Mouse (Mus musculus): ENCODE data around the gene Slc5a11. TPM values are rescaled to one million over a fixed set of nuclear protein-coding genes. Genes with fewer than 3 reads are reported as not detected.

Slc5a11 gene
- total RNA-seq, 1 experiment: 22.0 TPM

- peaks cover 9% of the 10 kb centered on the region; the same call in 1 of the 2 replicates for H3K36me3 ChIP-seq (ENCODE audit: control insufficient read depth, insufficient read depth, low read length, poor library complexity, severe bottlenecking)
- TF ChIP-seq ZC3H11A (IDR thresholded peaks at IDR 0.05; ENCODE audit: borderline replicate concordance, low read depth, low read length) (no peak), CHD2 (IDR thresholded peaks at IDR 0.05; ENCODE audit: low read depth, low read length) (no peak), HCFC1 (IDR thresholded peaks at IDR 0.05; ENCODE audit: borderline replicate concordance, insufficient read depth, low read length) (no peak), MAFK (IDR thresholded peaks at IDR 0.05; ENCODE audit: insufficient read depth, low read depth, low read length) (no peak), ZNF384 (IDR thresholded peaks at IDR 0.05; ENCODE audit: low read depth, low read length) (no peak)
- H3K4me3 ChIP-seq (ENCODE audit: insufficient read depth in 1 of 2, low read depth in 1 of 2, low read length in 2 of 2, poor library complexity in 1 of 2, severe bottlenecking in 1 of 2): no peak overlapping the region
- in situ Hi-C loops (cut with MboI; ENCODE audit: low sequenced_read_pairs in 2 of 2, unreplicated experiment in 2 of 2): no loop called here
- no peaks in the 10 kb centered on the region; a peak in 1 of 4 replicates for H3K4me1 ChIP-seq (ENCODE audit: control insufficient read depth in 2 of 2, insufficient read depth in 2 of 2, low read length in 2 of 2, poor library complexity in 1 of 2)
- no peak for DNase-seq (ENCODE audit: low read depth, low spot score)
- H3K9me3 ChIP-seq (ENCODE audit: control insufficient read depth, insufficient read depth, low read depth, low read length): no peaks in the 10 kb centered on the region
- H3K9ac ChIP-seq (ENCODE audit: insufficient read depth, low read depth, low read length, poor library complexity, severe bottlenecking): no peak overlapping the region
- H3K27ac ChIP-seq (ENCODE audit: insufficient read depth, low read depth, low read length, poor library complexity, severe bottlenecking): no peak overlapping the region
Observed at GRCm38 (mm10) chr7:123242241-123242640, 27.7 kb downstream of the Slc5a11 start.

GRCm38 (mm10) chr7:123244833-123245232 lies 30.3 kb downstream of the Slc5a11 start:
- no peak overlapping the region for H3K27ac ChIP-seq (ENCODE audit: insufficient read depth, low read depth, low read length, poor library complexity, severe bottlenecking)
- in situ Hi-C loops (cut with MboI; ENCODE audit: low sequenced_read_pairs in 2 of 2, unreplicated experiment in 2 of 2): no loop called here
- no peak for DNase-seq (ENCODE audit: low read depth, low spot score)
- H3K9ac ChIP-seq (ENCODE audit: insufficient read depth, low read depth, low read length, poor library complexity, severe bottlenecking): no peak overlapping the region
- peaks cover 0 to 10% of the 10 kb centered on the region in 2 experiments; a peak in 3 of 4 replicates for H3K4me1 ChIP-seq (ENCODE audit: control insufficient read depth in 2 of 2, insufficient read depth in 2 of 2, low read length in 2 of 2, poor library complexity in 1 of 2)
- no peaks in the 10 kb centered on the region for H3K9me3 ChIP-seq (ENCODE audit: control insufficient read depth, insufficient read depth, low read depth, low read length)
- peaks cover under 1% of the 10 kb centered on the region; the same call in 1 of the 2 replicates for H3K36me3 ChIP-seq (ENCODE audit: control insufficient read depth, insufficient read depth, low read length, poor library complexity, severe bottlenecking)
- no peak overlapping the region for H3K4me3 ChIP-seq (ENCODE audit: insufficient read depth in 1 of 2, low read depth in 1 of 2, low read length in 2 of 2, poor library complexity in 1 of 2, severe bottlenecking in 1 of 2)
- TF ChIP-seq HCFC1 (IDR thresholded peaks at IDR 0.05; ENCODE audit: borderline replicate concordance, insufficient read depth, low read length) (no peak), MAFK (IDR thresholded peaks at IDR 0.05; ENCODE audit: insufficient read depth, low read depth, low read length) (no peak), ZC3H11A (IDR thresholded peaks at IDR 0.05; ENCODE audit: borderline replicate concordance, low read depth, low read length) (no peak), ZNF384 (IDR thresholded peaks at IDR 0.05; ENCODE audit: low read depth, low read length) (no peak), CHD2 (IDR thresholded peaks at IDR 0.05; ENCODE audit: low read depth, low read length) (no peak)

GRCm38 (mm10) chr7:123246504-123247084 lies 32.0 kb downstream of the Slc5a11 start:
- Histone ChIP-seq H3K9ac (ENCODE audit: insufficient read depth, low read depth, low read length, poor library complexity, severe bottlenecking) (no peak overlapping the region), H3K4me1 (ENCODE audit: control insufficient read depth in 2 of 2, insufficient read depth in 2 of 2, low read length in 2 of 2, poor library complexity in 1 of 2) (peaks cover 3 to 17% of the 10 kb centered on the region in 2 experiments), H3K36me3 (ENCODE audit: control insufficient read depth, insufficient read depth, low read length, poor library complexity, severe bottlenecking) (0 out of 2 replicates have a peak, but pooled peaks cover 2% of the 10 kb centered on the region), H3K27ac (ENCODE audit: insufficient read depth, low read depth, low read length, poor library complexity, severe bottlenecking) (no peak overlapping the region), H3K9me3 (ENCODE audit: control insufficient read depth, insufficient read depth, low read depth, low read length) (no peaks in the 10 kb centered on the region), H3K4me3 (ENCODE audit: insufficient read depth in 1 of 2, low read depth in 1 of 2, low read length in 2 of 2, poor library complexity in 1 of 2, severe bottlenecking in 1 of 2) (no peak overlapping the region)
- DNase-seq (ENCODE audit: low read depth, low spot score): no peak
- in situ Hi-C loops (cut with MboI; ENCODE audit: low sequenced_read_pairs in 2 of 2, unreplicated experiment in 2 of 2): no loop called here
- TF ChIP-seq HCFC1 (IDR thresholded peaks at IDR 0.05; ENCODE audit: borderline replicate concordance, insufficient read depth, low read length) (no peak), ZNF384 (IDR thresholded peaks at IDR 0.05; ENCODE audit: low read depth, low read length) (no peak), ZC3H11A (IDR thresholded peaks at IDR 0.05; ENCODE audit: borderline replicate concordance, low read depth, low read length) (no peak), MAFK (IDR thresholded peaks at IDR 0.05; ENCODE audit: insufficient read depth, low read depth, low read length) (no peak), CHD2 (IDR thresholded peaks at IDR 0.05; ENCODE audit: low read depth, low read length) (no peak)

- Histone ChIP-seq H3K4me3 (ENCODE audit: insufficient read depth in 1 of 2, low read depth in 1 of 2, low read length in 2 of 2, poor library complexity in 1 of 2, severe bottlenecking in 1 of 2) (no peak overlapping the region), H3K9ac (ENCODE audit: insufficient read depth, low read depth, low read length, poor library complexity, severe bottlenecking) (no peak overlapping the region), H3K9me3 (ENCODE audit: control insufficient read depth, insufficient read depth, low read depth, low read length) (no peaks in the 10 kb centered on the region), H3K27ac (ENCODE audit: insufficient read depth, low read depth, low read length, poor library complexity, severe bottlenecking) (no peak overlapping the region), H3K4me1 (ENCODE audit: control insufficient read depth in 2 of 2, insufficient read depth in 2 of 2, low read length in 2 of 2, poor library complexity in 1 of 2) (peaks cover 6 to 25% of the 10 kb centered on the region in 2 experiments), H3K36me3 (ENCODE audit: control insufficient read depth, insufficient read depth, low read length, poor library complexity, severe bottlenecking) (peaks cover 3% of the 10 kb centered on the region; the same call in 1 of the 2 replicates)
- no peak for TF ChIP-seq CHD2 (IDR thresholded peaks at IDR 0.05; ENCODE audit: low read depth, low read length)
- no peak for TF ChIP-seq ZNF384 (IDR thresholded peaks at IDR 0.05; ENCODE audit: low read depth, low read length)
- TF ChIP-seq HCFC1 (IDR thresholded peaks at IDR 0.05; ENCODE audit: borderline replicate concordance, insufficient read depth, low read length): no peak
- TF ChIP-seq MAFK (IDR thresholded peaks at IDR 0.05; ENCODE audit: insufficient read depth, low read depth, low read length): no peak
- TF ChIP-seq ZC3H11A (IDR thresholded peaks at IDR 0.05; ENCODE audit: borderline replicate concordance, low read depth, low read length): no peak
- in situ Hi-C loops (cut with MboI; ENCODE audit: low sequenced_read_pairs in 2 of 2, unreplicated experiment in 2 of 2): no loop called here
- DNase-seq (ENCODE audit: low read depth, low spot score): no peak
Observed at GRCm38 (mm10) chr7:123248166-123248565, 33.6 kb downstream of the Slc5a11 start.
